Mouse (Mus musculus): Measurements from ENCODE around the gene Lmf1.

- TF ChIP-seq CTCF (IDR thresholded peaks at IDR 0.05; ENCODE audit: extremely low read depth, insufficient read length, insufficient replicate concordance, low read depth, low read length), result no peak
- TF ChIP-seq POLR2A (IDR thresholded peaks at IDR 0.05; ENCODE audit: low read depth, low read length), result no peak
These were observed 87.0 kb downstream of the Lmf1 start for GRCm38 (mm10) chr17:25665891-25666290.
